Mouse (Mus musculus): ENCODE results near the gene Ppp1r1c.
"Not testable (repeated sequence)": the region's sequence is repeated elsewhere in the genome, so short reads cannot be mapped to it uniquely, and the experiment has no call there.

The Ppp1r1c gene

GRCm38 (mm10) chr2:79847396-79847795 is 139.8 kb downstream of the Ppp1r1c start:
- in situ Hi-C loops (cut with MboI, MseI), result not testable (repeated sequence)

- in situ Hi-C loops (cut with MboI, MseI), result no loop called here
Observed at GRCm38 (mm10) chr2:79856874-79857273, 149.3 kb downstream of the Ppp1r1c start.

GRCm38 (mm10) chr2:79865275-79865999 is 157.9 kb downstream of the Ppp1r1c start:
- in situ Hi-C loops (cut with MboI, MseI), result no loop called here
